Mouse (Mus musculus) spleen, adult 2 months (tissue): ENCODE measurements around the gene Runx2.

Experiments used
- CTCF ChIP-seq: fragments of 200-500 bp; IDR thresholded peaks from 2 replicates; pipeline ENCODE4 v1.5.1; 2011; ENCODE audit warnings: mild to moderate bottlenecking, inconsistent platforms; ENCODE audit not compliant: insufficient read depth, insufficient read length, insufficient replicate concordance; ENCODE audit errors: extremely low read depth
- POLR2A ChIP-seq: fragments of 200-500 bp; IDR thresholded peaks from 2 replicates; pipeline ENCODE4 v1.6.1; 2011; ENCODE audit warnings: low read depth, low read length, inconsistent platforms

DNA sequence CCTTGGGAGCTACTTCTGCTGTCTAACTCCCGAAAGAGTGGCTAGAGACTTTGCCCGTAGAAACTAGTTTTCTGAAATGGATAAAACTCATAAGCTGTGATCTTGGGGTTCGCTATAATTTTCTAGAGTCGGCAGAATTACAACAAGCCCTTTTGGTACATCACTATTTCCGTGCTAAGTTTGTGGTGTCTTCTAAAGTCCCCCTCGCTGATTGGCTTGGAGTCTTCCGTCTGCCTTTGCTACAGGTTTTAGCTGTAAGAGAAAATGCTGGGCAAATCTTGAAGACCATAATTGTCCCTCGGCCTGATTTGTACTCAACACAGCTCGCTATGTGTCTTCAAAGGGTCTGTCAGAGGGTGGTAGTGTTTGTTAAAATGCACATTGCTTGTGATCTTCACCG, 205.2 kb downstream of the Runx2 start:
- no peak for TF ChIP-seq CTCF
- TF ChIP-seq POLR2A: no peak
